Mouse (Mus musculus): Measurements from ENCODE around the gene Rsl1d1.
"Not testable (repeated sequence)": the region's sequence is repeated elsewhere in the genome, so short reads cannot be mapped to it uniquely, and the experiment has no call there.

Gene Rsl1d1

DNA sequence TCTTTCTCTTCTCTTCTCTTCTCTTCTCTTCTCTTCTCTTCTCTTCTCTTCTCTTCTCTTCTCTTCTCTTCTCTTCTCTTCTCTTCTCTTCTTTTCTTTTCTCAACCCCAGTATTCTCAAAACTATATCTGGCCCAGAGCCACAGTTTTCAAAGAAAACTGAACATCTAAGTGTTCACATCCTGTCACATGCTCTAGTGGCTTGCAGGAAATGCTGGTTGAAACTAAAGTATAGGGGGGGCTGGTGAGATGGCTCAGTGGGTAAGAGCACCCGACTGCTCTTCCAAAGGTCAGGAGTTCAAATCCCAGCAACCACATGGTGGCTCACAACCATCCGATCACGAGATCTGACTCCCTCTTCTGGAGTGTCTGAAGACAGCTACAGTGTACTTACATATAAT lies 45.4 kb downstream of the Rsl1d1 start:
- DNase-seq (ENCODE audit: low spot score) = not testable (repeated sequence)

DNA sequence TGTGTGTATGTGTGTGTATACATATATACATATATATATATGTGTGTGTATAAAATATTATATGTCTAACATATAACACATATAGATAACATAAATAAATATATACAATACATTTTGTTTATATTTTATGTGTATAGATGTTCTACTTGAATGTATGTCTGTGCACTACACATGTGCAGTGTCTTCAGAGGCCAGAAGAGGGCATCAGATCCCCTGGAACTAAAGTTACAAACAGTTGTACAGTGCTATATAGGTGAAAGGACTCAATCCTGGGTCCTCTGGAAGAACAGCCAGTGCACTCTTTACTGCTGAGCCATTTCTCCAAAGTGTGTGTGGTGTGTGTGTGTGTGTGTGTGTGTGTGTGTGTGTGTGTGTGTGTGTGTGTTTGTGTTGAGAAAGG lies 48.6 kb downstream of the Rsl1d1 start:
- DNase-seq (ENCODE audit: low spot score) = no peak

DNA sequence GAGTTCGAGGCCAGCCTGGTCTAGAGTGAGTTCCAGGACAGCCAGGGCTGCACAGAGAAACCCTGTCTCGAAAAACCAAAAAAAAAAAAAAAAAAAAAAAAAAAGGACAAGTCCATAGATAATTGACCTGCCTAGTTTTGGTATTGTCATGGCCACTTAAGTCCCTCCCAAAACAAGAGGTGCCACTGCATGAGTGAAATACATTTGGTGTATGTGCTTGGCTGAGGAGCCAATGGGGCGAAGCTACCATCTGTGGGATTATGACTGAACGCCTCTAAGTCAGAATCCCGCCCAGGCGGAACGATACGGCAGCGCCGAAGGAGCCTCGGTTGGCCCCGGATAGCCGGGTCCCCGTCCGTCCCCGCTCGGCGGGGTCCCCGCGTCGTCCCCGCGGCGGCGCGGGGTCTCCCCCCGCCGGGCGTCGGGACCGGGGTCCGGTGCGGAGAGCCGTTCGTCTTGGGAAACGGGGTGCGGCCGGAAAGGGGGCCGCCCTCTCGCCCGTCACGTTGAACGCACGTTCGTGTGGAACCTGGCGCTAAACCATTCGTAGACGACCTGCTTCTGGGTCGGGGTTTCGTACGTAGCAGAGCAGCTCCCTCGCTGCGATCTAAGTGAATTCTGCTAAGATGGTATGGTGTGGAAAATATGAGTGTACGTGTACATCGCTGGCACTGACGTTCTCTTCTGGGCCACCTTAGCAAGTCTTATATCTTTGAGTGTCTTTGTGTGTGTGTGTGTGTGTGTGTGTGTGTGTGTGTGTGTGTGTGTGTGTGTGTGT lies 59.2 kb downstream of the Rsl1d1 start:
- DNase-seq (ENCODE audit: low spot score) = peak; percentile 100
